Mouse (Mus musculus) forebrain, embryonic 10.5 days (tissue): Measurements from ENCODE around the gene Slc6a20b. TPM values are rescaled to one million over a fixed set of nuclear protein-coding genes. Genes with fewer than 3 reads are reported as not detected.
"Not testable (repeated sequence)": the region's sequence is repeated elsewhere in the genome, so short reads cannot be mapped to it uniquely, and the experiment has no call there.

Source experiments
- DNase-seq: peaks from one replicate; pipeline ENCODE4 v3.0.0-alpha.2; 2017; ENCODE audit warnings: low spot score; ENCODE audit errors: extremely low spot score
- H3K27ac ChIP-seq: fragments of 300-500 bp; sonication (generic); 2 replicates; pipeline ENCODE4 v1.5.1; 2016; ENCODE audit warnings: mild to moderate bottlenecking
- H3K27me3 ChIP-seq: fragments of 300-500 bp; sonication (generic); 2 replicates; pipeline ENCODE4 v1.6.1; 2016; ENCODE audit warnings: mild to moderate bottlenecking; ENCODE audit not compliant: poor library complexity, severe bottlenecking
- H3K36me3 ChIP-seq: fragments of 300-500 bp; sonication (generic); replicated peaks from 2 replicates; pipeline ENCODE4 v1.6.1; 2016; ENCODE audit warnings: mild to moderate bottlenecking, moderate library complexity
- H3K4me1 ChIP-seq: fragments of 300-500 bp; sonication (generic); 2 replicates; pipeline ENCODE4 v1.6.1; 2016
- H3K4me3 ChIP-seq: fragments of 300-500 bp; sonication (generic); 2 replicates; pipeline ENCODE4 v1.5.1; 2016; ENCODE audit warnings: mild to moderate bottlenecking, moderate library complexity
- H3K9me3 ChIP-seq: fragments of 300-500 bp; sonication (generic); 2 replicates; pipeline ENCODE4 v1.6.1; 2016; ENCODE audit warnings: mild to moderate bottlenecking, moderate library complexity
- WGBS: fragments of 180-500 bp; shearing (Covaris S2); methylation state at CpG from one replicate; pipeline ENCODE4 v1.1.7; 2016; 5-methylcytosine and 5-hydroxymethylcytosine counted together
- polyA plus RNA-seq: library from polyadenylated mRNA; unstranded; fragments of >200 nt; fragmentation: Nextera tagmentation; extraction: Ambion mirVana; gene quantifications from 2 replicates; pipeline ENCODE4 v1.2.1, GENCODE M21; 2016

The Slc6a20b gene
- 0.15 and 0.25 TPM in 2 replicates for polyA plus RNA-seq

DNA sequence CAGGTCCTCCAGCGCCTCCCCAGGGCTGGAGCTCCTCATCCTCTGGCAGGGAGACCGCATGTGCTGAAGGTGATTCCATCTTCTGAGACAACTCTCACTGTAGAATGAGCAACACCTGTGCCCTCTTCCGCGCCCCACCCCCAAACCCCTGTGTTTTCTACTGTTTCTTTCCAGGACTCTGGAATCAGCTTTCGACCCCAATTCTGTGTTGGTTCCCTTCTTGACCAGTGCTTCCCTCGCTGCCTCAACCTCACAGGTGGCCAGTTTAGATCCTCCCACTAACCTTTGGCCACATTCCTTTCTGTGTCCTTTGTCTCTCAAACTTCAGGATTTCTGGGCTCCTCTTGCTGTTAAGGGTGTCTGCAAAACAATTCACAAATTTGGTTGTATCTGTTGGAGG lies at the start of gene Slc6a20b:
TSS of gene Slc6a20b (minus strand) at position 285 of the 400 bp plus-strand sequence.
- no peak for DNase-seq
- Histone ChIP-seq H3K36me3 (no peaks in the 10 kb centered on the region), H3K27ac (no peak within 1 kb of the TSS), H3K27me3 (no peaks in the 10 kb centered on the region), H3K4me1 (no peaks in the 10 kb centered on the region), H3K9me3 (no peaks in the 10 kb centered on the region), H3K4me3 (no peak within 1 kb of the TSS)
- WGBS = 90% methylated on average over 6 of the region's 6 CpGs

GRCm38 (mm10) chr9:123679198-123679597 lies 46.8 kb upstream of the Slc6a20b start:
- no peak for DNase-seq
- Histone ChIP-seq H3K27ac (no peak overlapping the region), H3K36me3 (no peaks in the 10 kb centered on the region), H3K4me1 (peaks cover 12% of the 10 kb centered on the region), H3K4me3 (peak overlapping the region; percentile 55), H3K27me3 (peaks cover 90% of the 10 kb centered on the region), H3K9me3 (no peaks in the 10 kb centered on the region)
- WGBS = 27% methylated on average over 2 of the region's 2 CpGs

DNA sequence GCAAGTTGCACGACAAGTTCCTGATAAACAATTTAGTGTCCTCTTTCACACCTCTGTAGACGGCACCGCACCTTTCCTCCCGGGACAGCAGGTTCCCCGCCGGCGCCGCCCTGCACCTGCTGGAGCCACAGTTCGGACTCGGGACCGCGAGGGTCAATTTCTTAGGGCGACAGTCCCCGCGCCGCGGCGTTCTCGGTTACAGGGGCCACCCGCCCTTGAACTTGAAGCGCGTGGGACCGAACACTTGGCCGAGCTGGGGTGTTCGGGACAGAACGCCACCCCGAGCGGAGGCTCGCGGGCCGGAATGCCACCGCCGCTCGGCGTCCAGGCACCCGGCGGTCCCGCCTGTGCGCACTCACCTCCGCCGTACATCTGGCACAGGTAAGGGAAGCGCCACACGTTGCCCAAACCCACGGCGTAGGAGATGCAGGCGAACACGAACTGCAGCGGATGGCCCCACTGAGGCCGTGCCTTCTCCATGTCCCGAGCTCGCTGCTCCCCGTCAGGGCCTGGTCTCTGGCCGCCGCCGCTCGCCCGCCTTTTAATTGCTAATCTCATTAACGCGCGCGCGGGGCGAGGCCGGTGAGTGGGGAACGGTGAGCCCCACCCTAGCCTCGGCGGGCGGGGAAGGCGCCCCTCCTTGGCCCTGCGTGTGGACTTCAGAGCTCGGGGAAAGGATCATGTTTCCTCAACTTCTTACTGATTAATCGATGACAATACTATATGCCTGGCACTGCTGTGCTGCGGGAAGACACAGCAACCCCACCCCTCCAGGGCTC lies 46.2 kb upstream of the Slc6a20b start, which contains the start of the genes Ccr9 and Slc6a20a:
TSS of gene Ccr9 (plus strand) at position 113 of the 779 bp plus-strand sequence.
TSS of gene Slc6a20a (minus strand) at position 559 of the 779 bp plus-strand sequence.
- H3K27me3 ChIP-seq = peaks cover 89% of the 10 kb centered on the region
- WGBS = under 1% methylated on average over 73 of the region's 73 CpGs

GRCm38 (mm10) chr9:123665645-123666044 lies 33.3 kb upstream of the Slc6a20b start:
- Histone ChIP-seq H3K36me3 (no peaks in the 10 kb centered on the region), H3K27me3 (no peaks in the 10 kb centered on the region), H3K27ac (no peak overlapping the region), H3K9me3 (no peaks in the 10 kb centered on the region), H3K4me3 (no peak overlapping the region), H3K4me1 (no peaks in the 10 kb centered on the region)
- no peak for DNase-seq
- WGBS = 53% methylated on average over 5 of the region's 5 CpGs

More for the DNA sequence above, 46.2 kb upstream of the Slc6a20b start, which contains the start of the genes Ccr9 and Slc6a20a:
- H3K4me3 ChIP-seq = peak within 1 kb of the TSS; percentile 55
- peaks cover 12% of the 10 kb centered on the region for H3K4me1 ChIP-seq
- H3K27ac ChIP-seq = no peak within 1 kb of the TSS
- peak; percentile 51 for DNase-seq
- H3K36me3 ChIP-seq = no peaks in the 10 kb centered on the region
- no peaks in the 10 kb centered on the region for H3K9me3 ChIP-seq

DNA sequence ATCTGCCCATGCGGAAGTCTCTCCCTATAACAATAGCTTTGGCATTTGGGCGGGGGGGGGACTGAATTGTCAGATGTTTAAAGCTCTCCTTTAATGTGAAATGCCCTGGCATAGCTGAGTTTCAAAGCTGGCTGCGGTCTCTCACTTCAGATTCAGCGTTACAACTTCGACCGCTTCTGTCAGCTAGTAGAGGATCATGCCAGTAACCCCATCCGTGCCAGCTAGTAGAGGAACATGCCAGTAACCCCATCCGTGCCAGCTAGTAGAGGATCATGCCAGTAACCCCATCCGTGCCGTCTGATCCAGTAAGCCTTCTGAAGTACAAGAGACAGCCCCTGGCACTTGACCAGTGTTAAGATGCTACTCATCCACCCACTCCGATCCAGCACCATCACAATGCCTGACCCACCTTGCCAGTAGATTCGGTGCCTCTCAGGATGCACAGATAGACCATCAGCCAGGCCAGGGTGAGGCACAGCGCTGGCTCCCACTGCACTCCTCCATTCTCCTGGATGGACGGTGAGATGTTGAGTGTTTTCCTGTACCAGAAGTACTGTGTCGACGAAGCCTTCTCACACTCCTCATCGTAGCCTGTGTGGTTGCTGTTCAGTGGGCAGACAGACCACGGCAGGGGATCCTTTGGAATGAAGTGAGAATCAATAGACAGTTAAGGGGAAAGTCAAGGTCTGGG lies 27.8 kb upstream of the Slc6a20b start:
- not testable (repeated sequence) for H3K9me3 ChIP-seq, H3K27ac ChIP-seq, H3K36me3 ChIP-seq, H3K4me1 ChIP-seq, H3K4me3 ChIP-seq, H3K27me3 ChIP-seq, DNase-seq
- WGBS = 87% methylated on average over 18 of the region's 18 CpGs

GRCm38 (mm10) chr9:123658981-123659380 lies 26.6 kb upstream of the Slc6a20b start:
- Histone ChIP-seq H3K4me1 (no peaks in the 10 kb centered on the region), H3K27ac (no peak overlapping the region), H3K4me3 (no peak overlapping the region), H3K36me3 (no peaks in the 10 kb centered on the region), H3K9me3 (no peaks in the 10 kb centered on the region), H3K27me3 (no peaks in the 10 kb centered on the region)
- DNase-seq = no peak

- Histone ChIP-seq H3K27ac (no peak overlapping the region), H3K4me1 (no peaks in the 10 kb centered on the region), H3K27me3 (no peaks in the 10 kb centered on the region), H3K36me3 (no peaks in the 10 kb centered on the region), H3K9me3 (no peaks in the 10 kb centered on the region), H3K4me3 (no peak overlapping the region)
- WGBS = 83% methylated on average over 3 of the region's 3 CpGs
- DNase-seq = no peak
These were observed 25.1 kb upstream of the Slc6a20b start for GRCm38 (mm10) chr9:123657457-123657856.

GRCm38 (mm10) chr9:123651369-123651768 lies 19.0 kb upstream of the Slc6a20b start:
- no peak overlapping the region for H3K4me3 ChIP-seq
- H3K36me3 ChIP-seq = no peaks in the 10 kb centered on the region
- H3K27me3 ChIP-seq = no peaks in the 10 kb centered on the region
- no peak overlapping the region for H3K27ac ChIP-seq
- H3K9me3 ChIP-seq = no peaks in the 10 kb centered on the region
- DNase-seq = no peak
- no peaks in the 10 kb centered on the region for H3K4me1 ChIP-seq
- 56% methylated on average over 4 of the region's 4 CpGs for WGBS

- Histone ChIP-seq H3K36me3 (no peaks in the 10 kb centered on the region), H3K9me3 (no peaks in the 10 kb centered on the region), H3K4me3 (no peak overlapping the region), H3K4me1 (no peaks in the 10 kb centered on the region), H3K27ac (no peak overlapping the region), H3K27me3 (no peaks in the 10 kb centered on the region)
- DNase-seq = no peak
- 95% methylated on average over 2 of the region's 2 CpGs for WGBS
These were observed 17.6 kb upstream of the Slc6a20b start for GRCm38 (mm10) chr9:123649785-123650511.

DNA sequence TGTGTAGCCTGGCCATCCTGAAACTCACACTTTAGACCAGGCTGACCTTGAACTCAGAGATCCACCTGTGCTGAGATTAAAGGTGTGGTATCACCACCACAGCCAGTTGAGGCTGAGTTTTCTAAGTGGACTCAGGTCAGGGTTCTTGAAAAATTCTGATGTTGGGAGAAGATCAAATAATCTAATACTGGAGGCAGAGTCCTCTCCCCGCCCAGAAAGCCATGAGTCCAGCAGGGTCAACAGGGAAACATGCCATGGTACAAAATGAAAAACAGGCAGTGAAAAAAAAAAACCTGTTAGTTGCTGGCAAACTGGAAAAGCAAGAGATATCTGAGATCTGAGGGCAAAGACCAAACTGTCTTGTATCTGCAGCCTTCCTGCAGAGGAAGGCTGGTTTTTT lies 7.7 kb upstream of the Slc6a20b start:
- WGBS = 85% methylated on average over 1 of the region's 1 CpGs
- no peaks in the 10 kb centered on the region for H3K27me3 ChIP-seq
- DNase-seq = no peak
- H3K4me3 ChIP-seq = no peak overlapping the region
- H3K9me3 ChIP-seq = no peaks in the 10 kb centered on the region
- no peak overlapping the region for H3K27ac ChIP-seq
- H3K4me1 ChIP-seq = no peaks in the 10 kb centered on the region
- H3K36me3 ChIP-seq = no peaks in the 10 kb centered on the region

DNA sequence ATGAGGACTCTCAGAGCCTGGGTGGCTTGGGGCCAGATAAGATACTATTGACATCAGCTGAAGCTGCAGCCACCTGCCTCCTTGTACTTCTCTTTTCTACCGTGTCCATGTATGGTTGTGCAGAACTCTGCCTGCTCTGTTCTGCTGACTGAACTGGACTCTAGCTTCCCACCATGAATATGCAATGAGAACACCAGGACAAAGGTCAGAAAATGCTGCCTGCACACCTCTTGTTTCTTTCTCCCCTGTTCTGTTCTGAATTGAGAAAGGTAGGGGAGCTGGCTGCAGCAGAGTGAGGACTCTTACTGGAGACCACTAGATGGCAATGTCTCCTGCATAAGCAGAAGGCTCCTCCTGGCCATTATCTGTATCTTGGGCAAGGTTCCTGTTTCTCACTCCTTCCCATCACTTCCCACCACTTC lies 6.3 kb upstream of the Slc6a20b start:
- WGBS = 88% methylated on average over 1 of the region's 1 CpGs
- H3K36me3 ChIP-seq = no peaks in the 10 kb centered on the region
- H3K9me3 ChIP-seq = no peaks in the 10 kb centered on the region
- no peaks in the 10 kb centered on the region for H3K27me3 ChIP-seq
- no peak overlapping the region for H3K27ac ChIP-seq
- no peak overlapping the region for H3K4me3 ChIP-seq
- DNase-seq = no peak
- H3K4me1 ChIP-seq = no peaks in the 10 kb centered on the region

GRCm38 (mm10) chr9:123638231-123638630 lies 5.9 kb upstream of the Slc6a20b start:
- no peaks in the 10 kb centered on the region for H3K36me3 ChIP-seq

More at GRCm38 (mm10) chr9:123638231-123638630, 5.9 kb upstream of the Slc6a20b start:
- H3K27me3 ChIP-seq = no peaks in the 10 kb centered on the region
- DNase-seq = no peak
- H3K27ac ChIP-seq = no peak overlapping the region
- H3K4me1 ChIP-seq = no peaks in the 10 kb centered on the region
- H3K9me3 ChIP-seq = no peaks in the 10 kb centered on the region
- H3K4me3 ChIP-seq = no peak overlapping the region
